Mouse (Mus musculus): ENCODE data around the gene Sult1e1. TPM values are rescaled to one million over a fixed set of nuclear protein-coding genes. Genes with fewer than 3 reads are reported as not detected.
A peak's percentile ranks its signal among the peaks of the same experiment; 100 is the strongest.

The Sult1e1 gene
- not detected for total RNA-seq (2021)
- long read RNA-seq, experiment 1 = 0 reads
- long read RNA-seq, experiment 2 = 0 reads

- DNase-seq = no peak
These were observed at the start of gene Sult1e1 for GRCm38 (mm10) chr5:87591494-87591893. Sult1e1 (minus strand) TSS chr5:87591594.

- no peak for DNase-seq
These were observed 31.3 kb upstream of the Sult1e1 start for GRCm38 (mm10) chr5:87622681-87623080.

DNA sequence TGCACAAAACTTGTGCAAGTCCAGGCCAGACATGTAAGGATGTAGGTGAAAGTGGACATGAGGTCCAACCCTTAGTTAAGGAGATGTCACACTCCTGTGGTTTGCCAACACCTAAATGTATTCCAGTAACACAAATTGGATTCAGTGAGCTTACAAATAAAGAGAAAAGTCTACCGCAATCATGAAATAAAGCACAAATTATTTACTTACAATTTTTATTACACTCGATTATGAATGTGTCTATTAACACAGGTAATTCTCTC is 23.7 kb upstream of the Sult1e1 start:
- no peak for DNase-seq

- DNase-seq = no peak
These were observed 23.2 kb upstream of the Sult1e1 start for GRCm38 (mm10) chr5:87614364-87615127.

DNA sequence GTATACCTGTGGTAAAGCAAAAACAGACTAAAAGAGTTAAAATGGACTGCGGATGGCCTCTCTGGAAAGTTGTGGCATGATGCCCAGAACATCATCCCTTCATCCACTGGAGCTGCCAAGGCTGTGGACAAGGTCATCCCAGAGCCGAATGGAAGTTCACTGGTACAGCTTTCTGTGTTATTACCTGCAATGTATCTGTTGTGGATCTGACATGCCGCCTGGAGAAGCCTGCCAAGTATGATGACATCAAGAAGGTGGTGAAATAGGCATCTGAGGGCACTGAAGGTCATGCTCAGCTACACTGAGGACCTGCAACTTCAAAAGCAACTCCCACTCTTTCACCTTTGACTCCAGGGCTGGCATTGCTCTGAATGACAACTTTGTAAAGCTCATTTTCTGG is 9.6 kb upstream of the Sult1e1 start:
- DNase-seq = no peak

DNA sequence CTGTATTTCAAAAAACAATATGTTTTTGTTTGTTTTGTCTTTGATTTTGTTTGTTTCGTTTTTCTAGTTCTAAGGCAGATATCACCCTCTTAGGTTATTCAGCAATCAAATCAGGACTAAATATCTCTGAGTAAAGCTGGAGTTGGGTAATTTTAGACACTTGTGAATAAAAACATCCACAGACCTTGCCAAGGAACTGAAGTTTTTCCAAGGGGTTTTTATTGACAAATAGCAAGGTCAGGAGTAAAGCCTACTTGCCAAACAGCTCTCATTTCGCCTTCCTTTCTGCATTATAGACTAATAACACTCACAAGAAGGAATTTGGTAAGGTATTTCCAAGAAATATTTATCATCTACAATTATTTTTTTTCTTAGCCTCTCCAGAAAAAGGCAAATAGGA is 6.5 kb upstream of the Sult1e1 start:
- DNase-seq = no peak

DNA sequence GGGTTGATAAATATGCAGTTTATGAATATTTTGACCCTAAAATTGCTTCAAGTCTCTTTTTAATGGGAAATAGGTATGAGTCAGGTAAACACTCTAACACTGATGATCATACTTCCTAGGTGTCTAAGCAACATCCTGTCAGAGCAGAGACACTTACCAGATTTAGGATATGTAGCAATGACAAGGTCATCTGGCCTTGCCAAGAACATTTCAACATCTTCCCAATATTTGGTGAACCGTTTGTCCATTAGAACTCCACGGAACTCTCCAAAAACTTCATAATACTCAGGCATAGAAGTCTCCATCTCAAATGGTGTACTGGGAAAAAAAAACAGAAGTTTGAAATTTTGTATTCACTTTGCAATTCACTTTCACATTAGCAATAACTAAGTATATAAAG is 1.5 kb downstream of the Sult1e1 start:
- DNase-seq = no peak

DNA sequence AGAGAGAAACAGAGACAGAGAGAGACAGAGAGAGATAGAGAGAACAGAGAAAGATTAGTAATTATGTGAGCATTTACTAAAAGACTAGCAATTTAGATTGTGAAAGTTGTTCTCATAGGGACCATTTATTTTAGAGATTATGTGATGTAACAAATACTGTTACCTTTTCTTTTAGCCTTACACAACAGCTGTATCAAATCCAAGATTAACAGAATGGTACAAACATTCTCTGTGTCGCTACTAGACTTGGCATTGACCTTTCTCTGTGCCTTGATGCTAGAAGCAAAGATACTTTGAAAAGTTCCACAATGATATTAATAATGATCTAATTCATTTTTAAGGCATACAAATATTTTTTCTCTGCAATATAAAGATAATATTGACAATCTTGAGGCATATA is 11.0 kb downstream of the Sult1e1 start:
- no peak for DNase-seq

DNA sequence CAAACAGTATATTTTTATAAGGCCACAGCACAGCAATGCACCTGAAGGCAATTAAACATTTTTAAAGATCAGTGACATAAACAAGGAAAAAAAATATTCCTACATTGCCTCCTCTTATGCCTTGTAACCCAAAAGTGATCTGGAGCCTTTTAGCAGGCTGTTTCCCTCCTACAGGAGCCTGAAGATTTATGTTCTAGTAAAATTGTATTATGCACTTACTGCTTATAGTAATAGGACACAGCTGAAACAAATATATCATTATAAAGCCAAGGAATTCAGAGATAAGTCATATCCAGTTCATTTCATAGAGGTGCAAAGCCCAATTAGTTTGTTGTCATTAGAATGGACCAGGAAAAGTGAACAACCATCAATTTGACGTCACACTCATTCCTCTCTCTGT is 17.2 kb downstream of the Sult1e1 start:
- no peak for DNase-seq

GRCm38 (mm10) chr5:87573490-87573889 is 17.9 kb downstream of the Sult1e1 start:
- DNase-seq = peak; percentile 4

DNA sequence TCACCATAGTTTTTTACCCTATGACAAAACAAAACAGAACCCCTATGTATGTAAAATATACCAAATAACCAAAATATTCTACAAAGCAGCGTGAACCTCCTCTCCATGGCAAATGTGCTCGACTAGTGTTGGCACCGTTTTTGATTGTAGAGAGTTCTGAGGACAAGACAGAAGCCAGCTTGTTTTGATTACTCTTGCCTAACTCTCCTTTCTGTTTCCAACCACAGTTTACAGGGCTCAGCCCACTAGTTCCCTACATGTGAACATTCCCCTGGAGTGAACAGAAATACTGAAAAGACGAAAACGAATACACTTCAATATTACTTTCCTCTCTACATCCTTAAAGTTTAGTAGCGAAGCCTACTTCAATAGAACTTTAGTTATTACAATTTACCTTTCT is 18.6 kb downstream of the Sult1e1 start:
- DNase-seq = no peak

DNA sequence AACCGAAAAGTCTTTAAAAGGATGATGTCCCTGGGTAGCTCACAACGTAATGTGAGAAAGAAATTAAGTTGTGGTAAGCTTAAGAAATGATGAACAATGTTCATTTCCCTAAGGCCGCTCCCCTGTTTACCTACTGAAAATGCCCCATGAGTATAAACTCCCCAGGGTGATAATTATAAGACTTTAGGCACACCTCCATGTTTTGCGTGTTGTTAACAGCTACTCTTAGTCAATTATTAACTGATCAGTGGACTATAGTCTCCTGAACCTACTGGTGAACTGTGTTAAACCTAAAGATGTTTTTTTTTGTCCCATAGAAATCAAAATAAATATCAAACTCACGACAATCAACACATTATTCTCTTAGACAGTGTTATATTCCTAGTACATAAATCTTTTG is 22.5 kb downstream of the Sult1e1 start, which contains the start of gene Sult1d1:
Gene Sult1d1 (minus strand): TSS at position 183 of the 400 bp plus-strand sequence.
- no peak for DNase-seq

DNA sequence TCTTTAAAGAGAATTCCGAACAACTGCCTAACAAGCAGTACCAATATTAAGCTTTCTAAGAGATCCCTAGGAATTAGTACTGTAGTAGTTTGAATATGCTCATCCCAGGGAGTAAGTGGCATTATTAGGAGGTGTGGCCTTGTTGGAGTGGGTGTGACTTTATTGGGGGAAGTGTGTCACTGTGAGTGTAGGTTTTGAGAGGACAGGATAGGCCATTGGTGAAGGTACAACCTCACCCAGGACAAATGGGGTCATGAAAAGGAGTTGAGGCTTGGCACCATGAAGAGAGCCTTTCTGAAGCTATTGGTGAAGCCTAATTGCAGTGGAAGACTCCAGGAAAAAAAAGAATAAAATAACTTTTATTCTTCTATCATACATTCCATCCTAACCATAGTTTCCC is 24.1 kb downstream of the Sult1e1 start:
- no peak for DNase-seq

- DNase-seq = no peak
These were observed 28.4 kb downstream of the Sult1e1 start for GRCm38 (mm10) chr5:87562966-87563365.

GRCm38 (mm10) chr5:87562526-87562925 is 28.9 kb downstream of the Sult1e1 start:
- no peak for DNase-seq

GRCm38 (mm10) chr5:87560145-87560544 is 31.2 kb downstream of the Sult1e1 start:
- no peak for DNase-seq

- no peak for DNase-seq
These were observed 40.5 kb downstream of the Sult1e1 start for GRCm38 (mm10) chr5:87550935-87551334.

DNA sequence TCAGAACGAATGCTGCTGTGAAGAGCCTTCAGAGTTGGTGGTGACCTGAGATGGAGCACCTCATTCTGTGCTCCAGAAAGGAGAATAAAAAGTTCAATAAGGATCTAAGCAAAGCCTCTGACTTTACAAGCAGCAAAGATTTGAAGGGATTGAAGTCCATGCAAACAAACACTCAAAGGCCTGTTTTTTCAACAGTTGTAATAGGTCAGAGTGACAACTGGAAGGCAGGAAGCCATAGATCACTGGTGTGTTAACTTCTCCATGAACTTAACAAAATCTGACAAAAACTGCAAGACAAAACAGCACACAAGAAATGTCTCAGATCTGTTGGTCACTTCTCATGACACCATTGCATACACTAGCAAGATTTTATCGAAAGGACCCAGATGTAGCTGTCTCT is 53.3 kb downstream of the Sult1e1 start, which contains the start of gene Sult1b1:
Gene Sult1b1 (minus strand): TSS at position 85 of the 400 bp plus-strand sequence.
- DNase-seq = no peak

DNA sequence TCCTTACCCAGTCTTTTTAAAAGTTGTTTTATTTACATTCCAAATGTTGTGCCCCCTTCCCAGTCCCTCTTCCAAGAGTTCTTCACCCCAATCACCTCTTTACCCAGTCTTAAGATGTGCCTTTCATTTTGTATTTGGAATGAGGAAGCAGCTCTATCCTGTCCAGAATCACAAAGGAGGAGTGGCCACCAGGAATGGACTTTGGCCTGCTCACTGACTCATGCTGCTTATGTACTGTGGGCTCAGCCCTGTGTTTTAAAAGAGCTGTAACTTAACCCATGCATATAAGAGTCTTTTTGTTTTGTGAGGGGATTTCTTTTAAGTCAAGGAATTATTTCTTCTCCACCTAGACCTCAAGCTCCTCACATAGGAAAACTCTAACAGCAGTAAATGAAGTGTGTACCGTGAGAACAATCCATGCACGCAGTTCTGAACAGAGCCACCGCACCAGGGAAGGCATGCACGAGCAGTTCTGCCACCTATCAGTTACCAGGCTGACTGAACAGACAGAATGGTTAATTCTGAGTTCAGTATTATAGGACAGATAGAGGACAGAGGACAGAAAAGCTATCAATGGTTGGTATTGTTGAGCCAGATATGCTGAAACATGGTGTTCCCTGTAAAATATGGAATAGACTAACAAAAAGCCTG is 55.3 kb downstream of the Sult1e1 start:
- no peak for DNase-seq

- DNase-seq = no peak
These were observed 59.1 kb downstream of the Sult1e1 start for GRCm38 (mm10) chr5:87532288-87532687.

All from gastrocnemius, postnatal 25 days (tissue).